Mouse (Mus musculus) testis, postnatal 10 days (tissue): ENCODE measurements around the gene Col7a1.

Experiments used
- DNase-seq: peaks from one replicate; pipeline ENCODE4 v3.0.0; 2021; ENCODE audit warnings: low spot score

Col7a1 gene

GRCm38 (mm10) chr9:108953081-108953636 lies at the start of gene Col7a1:
TSS of gene Col7a1 (plus strand) at chr9:108953586.
- no peak for DNase-seq

GRCm38 (mm10) chr9:108912308-108912707 lies 41.1 kb upstream of the Col7a1 start:
- no peak for DNase-seq

- DNase-seq: no peak
Measured at GRCm38 (mm10) chr9:108913161-108913560, 40.2 kb upstream of the Col7a1 start.

- no peak for DNase-seq
Measured at GRCm38 (mm10) chr9:108913621-108914020, 39.8 kb upstream of the Col7a1 start.

GRCm38 (mm10) chr9:108914491-108914890 lies 38.9 kb upstream of the Col7a1 start, which contains the start of gene Tmem89:
TSS of gene Tmem89 (plus strand) at chr9:108914619.
- no peak for DNase-seq

GRCm38 (mm10) chr9:108925897-108926296 lies 27.5 kb upstream of the Col7a1 start:
- DNase-seq: no peak

- no peak for DNase-seq
Measured at GRCm38 (mm10) chr9:108928424-108928823, 25.0 kb upstream of the Col7a1 start.

GRCm38 (mm10) chr9:108935991-108936390 lies 17.4 kb upstream of the Col7a1 start:
- DNase-seq: no peak

- DNase-seq: peak; percentile 97
Measured at GRCm38 (mm10) chr9:108936418-108937364, 16.7 kb upstream of the Col7a1 start, which contains the start of gene Uqcrc1. TSS of gene Uqcrc1 (plus strand) at chr9:108936633.

GRCm38 (mm10) chr9:108945111-108945510 lies 8.3 kb upstream of the Col7a1 start:
- peak; percentile 35 for DNase-seq

- DNase-seq: no peak
Measured at GRCm38 (mm10) chr9:108945608-108946007, 7.8 kb upstream of the Col7a1 start.

GRCm38 (mm10) chr9:108949231-108949966 lies 4.0 kb upstream of the Col7a1 start:
- peak; percentile 67 for DNase-seq

GRCm38 (mm10) chr9:108949967-108950728 lies 3.2 kb upstream of the Col7a1 start:
- DNase-seq: no peak

GRCm38 (mm10) chr9:108955241-108955640 lies 1.9 kb downstream of the Col7a1 start:
- no peak for DNase-seq

GRCm38 (mm10) chr9:108955846-108956245 lies 2.5 kb downstream of the Col7a1 start:
- no peak for DNase-seq

- DNase-seq: no peak
Measured at GRCm38 (mm10) chr9:108963577-108963976, 10.2 kb downstream of the Col7a1 start.

- no peak for DNase-seq
Measured at GRCm38 (mm10) chr9:108964338-108964737, 11.0 kb downstream of the Col7a1 start.

GRCm38 (mm10) chr9:108970623-108971022 lies 17.2 kb downstream of the Col7a1 start:
- no peak for DNase-seq

- no peak for DNase-seq
Measured at GRCm38 (mm10) chr9:108976483-108976882, 23.1 kb downstream of the Col7a1 start.

- DNase-seq: no peak
Measured at GRCm38 (mm10) chr9:108977966-108978365, 24.6 kb downstream of the Col7a1 start.

- DNase-seq: no peak
Measured at GRCm38 (mm10) chr9:108982498-108982897, 29.1 kb downstream of the Col7a1 start.

- no peak for DNase-seq
Measured at GRCm38 (mm10) chr9:108983209-108983608, 29.8 kb downstream of the Col7a1 start.
